Mouse (Mus musculus) megakaryocyte, embryonic 14.5 days (primary cell): Measurements from ENCODE around the gene Gm37240.

ENCODE experiments used
- FLI1 ChIP-seq: IDR thresholded peaks from 2 replicates; pipeline ENCODE4 v1.6.1; 2012; ENCODE audit warnings: low read length, inconsistent platforms, mixed read lengths
- GATA1 ChIP-seq: IDR thresholded peaks from 3 replicates; pipeline ENCODE4 v1.6.1; 2012; ENCODE audit warnings: mixed read lengths, low read length, inconsistent platforms, borderline replicate concordance

- TF ChIP-seq GATA1 (no peak), FLI1 (no peak)
These were observed 24.4 kb downstream of the Gm37240 start for GRCm38 (mm10) chr3:85862886-85863285.
